Comparison of ENCODE assay signal across 11 mouse cellular contexts in the genomic region with DNA sequence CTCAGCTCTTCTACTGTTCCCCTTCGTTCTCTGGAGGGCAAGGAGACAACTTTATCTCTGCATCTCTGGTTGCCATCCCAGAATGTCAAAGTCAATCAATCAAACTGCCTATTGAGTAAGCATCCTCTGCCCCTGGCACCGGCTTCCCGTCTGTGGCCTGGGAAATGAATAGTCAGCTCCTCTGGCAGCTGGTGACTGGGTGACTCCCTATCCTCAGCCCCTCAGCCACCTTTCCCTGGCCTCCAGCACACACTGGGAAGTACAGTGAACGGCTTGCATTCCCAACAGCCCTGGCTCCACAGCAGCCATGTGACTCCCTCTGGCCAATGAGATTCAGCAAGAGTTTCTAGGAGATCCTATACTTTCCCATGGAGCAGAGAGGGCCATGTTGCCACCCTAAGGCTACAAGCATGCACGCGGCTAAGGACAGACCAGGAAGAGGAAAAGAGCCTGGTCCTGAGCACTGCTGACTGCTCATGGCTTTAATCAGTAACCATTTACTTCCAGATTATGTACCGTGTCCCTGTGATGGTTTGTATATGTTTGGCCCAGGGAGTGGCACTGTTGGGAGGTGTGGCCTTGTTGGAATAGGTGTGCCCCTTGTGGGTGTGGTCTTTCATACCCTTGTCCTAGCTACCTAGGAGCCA.
DNase-seq lines count a peak whose midpoint lies in the region; ATAC-seq and TF ChIP-seq lines count a peak whose summit lies in the region.
"Had no signal": no experiment of that assay in that cellular context is flagged by ENCODE, and none has a peak within 500 bp of the region (broad histone marks: within the 10 kb centered on the region; RNA-seq: fewer than 3 reads in every experiment).

No protein-coding gene starts in this region.

- H3K27me3 ChIP-seq in liver, postnatal 0 days (ENCODE audit: insufficient read depth, low read length) = no peaks in the 10 kb centered on the region

- ATAC-seq in liver, postnatal 0 days = peak; percentile 47
- ATAC-seq: forebrain, embryonic 16.5 days had no signal

- DNase-seq in liver, postnatal 0 days = no peak
- no peak for DNase-seq in liver
- peak; percentile 66 for DNase-seq in NIH3T3 (ENCODE audit: low read depth)
- peak; percentile 63 for DNase-seq in fat pad, adult 2 months (ENCODE audit: extremely low read depth, low read depth, low spot score)
- peak; percentile 48 for DNase-seq in retina, embryonic 14.5 days (ENCODE audit: low spot score)
- no peak for DNase-seq in heart, postnatal 25 days (ENCODE audit: low spot score)
- DNase-seq in embryo, embryonic 9.5 days (ENCODE audit: extremely low spot score) = no peak
- DNase-seq in thymus, postnatal 10 days (ENCODE audit: low spot score in 2 of 2) = no peak
- DNase-seq: right cerebral cortex, postnatal 14 days; thymus, adult 18-20 months had no signal

- peaks cover 9% of the 10 kb centered on the region; the same call in 1 of the 2 replicates for H3K4me1 ChIP-seq in liver, postnatal 0 days (ENCODE audit: insufficient read depth)

- H3K4me2 ChIP-seq in liver, postnatal 0 days (ENCODE audit: low read depth, low read length) = no peak overlapping the region

- H3K27ac ChIP-seq in liver, postnatal 0 days (ENCODE audit: low read depth) = no peak overlapping the region

- TF ChIP-seq EP300 in liver, postnatal 0 days (IDR thresholded peaks at IDR 0.05; ENCODE audit: low read depth) = no peak

- TF ChIP-seq CTCF in liver, postnatal 0 days (IDR thresholded peaks at IDR 0.05; ENCODE audit: low read depth) = no peak

- H3K4me3 ChIP-seq in liver, postnatal 0 days (ENCODE audit: low read depth, low read length) = no peak overlapping the region

- H3K36me3 ChIP-seq in liver, postnatal 0 days (replicated peaks; ENCODE audit: insufficient read depth, low read length) = no peaks in the 10 kb centered on the region

- intact Hi-C loops in heart, postnatal 25 days (cut with DNase I) = no loop called here

- no peak overlapping the region for H3K9ac ChIP-seq in liver, postnatal 0 days (replicated peaks)

- H3K9me3 ChIP-seq in liver, postnatal 0 days (ENCODE audit: low read length) = no peaks in the 10 kb centered on the region

- 48% methylated on average over 7 of the region's 7 CpGs for WGBS in liver, postnatal 0 days (ENCODE audit: insufficient replicate concordance)

Comparison
In these comparisons a context has a peak if more than half of its experiments do, and no peak if none do; other contexts are left out.
1. DNase-seq: peak in NIH3T3 (single experiment), fat pad, adult 2 months (single experiment) and retina, embryonic 14.5 days (single experiment); none in liver, postnatal 0 days (single experiment), liver (single experiment), heart, postnatal 25 days (single experiment), embryo, embryonic 9.5 days (single experiment) and thymus, postnatal 10 days (0 of 2).